Mouse (Mus musculus): Measurements from ENCODE around the gene Nudt9.

DNA sequence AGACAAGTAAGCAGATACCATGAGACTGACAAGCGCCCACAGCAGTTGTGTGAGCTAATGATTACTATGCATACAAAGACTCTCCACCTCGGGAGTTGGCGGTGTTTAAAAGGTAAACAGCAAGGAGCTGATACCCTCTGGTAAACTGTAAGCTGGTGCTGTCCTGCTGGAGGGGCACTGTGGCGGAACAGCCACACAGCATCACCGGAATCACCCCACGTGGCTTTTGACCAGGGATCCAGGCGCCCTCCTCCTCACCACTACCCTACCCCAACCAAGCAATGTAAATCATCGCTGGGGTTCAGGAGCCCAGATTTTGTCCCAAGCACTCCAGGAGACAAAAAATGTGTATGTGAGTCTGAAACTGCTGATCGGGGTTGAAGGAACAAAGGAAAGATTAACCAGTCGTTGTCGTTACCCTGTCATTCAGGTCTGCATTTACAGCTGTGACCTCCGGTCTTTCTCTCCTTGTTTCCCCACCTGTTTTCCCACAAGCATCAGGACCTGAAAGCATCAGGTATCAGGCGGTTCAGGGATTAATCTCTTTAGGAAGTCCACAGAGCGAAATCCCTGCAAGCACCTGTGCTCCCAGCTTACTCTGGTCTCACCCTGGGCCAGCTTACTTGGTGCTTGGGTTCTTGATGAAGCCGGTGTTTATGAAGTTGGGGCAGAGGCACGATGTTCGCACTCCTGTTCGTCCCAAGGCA is 43.4 kb upstream of the Nudt9 start:
- no peak for TF ChIP-seq CTCF (IDR thresholded peaks at IDR 0.05; ENCODE audit: insufficient read depth, low read depth, low read length)
- TF ChIP-seq POLR2A (IDR thresholded peaks at IDR 0.05; ENCODE audit: insufficient read depth, low read depth, low read length), result no peak
